Mouse (Mus musculus) gastrocnemius, postnatal 4 days (tissue): Measurements from ENCODE around the gene 3110009E18Rik. TPM values are rescaled to one million over a fixed set of nuclear protein-coding genes. Genes with fewer than 3 reads are reported as not detected.

ENCODE experiments used
- DNase-seq, 2 experiments: peaks; one replicate each; pipeline ENCODE4 v3.0.0; 2021 to 2022; ENCODE audit warnings: low spot score in 2 of 2, mixed read lengths in 2 of 2
- total RNA-seq, 2 experiments: library from RNA; stranded (reverse); gene quantifications; 2 replicates each; pipeline ENCODE4 v1.2.3; 2021

The 3110009E18Rik gene
- total RNA-seq, 2 experiments from 2014 or later, result 5.5 to 9.0 TPM

DNA sequence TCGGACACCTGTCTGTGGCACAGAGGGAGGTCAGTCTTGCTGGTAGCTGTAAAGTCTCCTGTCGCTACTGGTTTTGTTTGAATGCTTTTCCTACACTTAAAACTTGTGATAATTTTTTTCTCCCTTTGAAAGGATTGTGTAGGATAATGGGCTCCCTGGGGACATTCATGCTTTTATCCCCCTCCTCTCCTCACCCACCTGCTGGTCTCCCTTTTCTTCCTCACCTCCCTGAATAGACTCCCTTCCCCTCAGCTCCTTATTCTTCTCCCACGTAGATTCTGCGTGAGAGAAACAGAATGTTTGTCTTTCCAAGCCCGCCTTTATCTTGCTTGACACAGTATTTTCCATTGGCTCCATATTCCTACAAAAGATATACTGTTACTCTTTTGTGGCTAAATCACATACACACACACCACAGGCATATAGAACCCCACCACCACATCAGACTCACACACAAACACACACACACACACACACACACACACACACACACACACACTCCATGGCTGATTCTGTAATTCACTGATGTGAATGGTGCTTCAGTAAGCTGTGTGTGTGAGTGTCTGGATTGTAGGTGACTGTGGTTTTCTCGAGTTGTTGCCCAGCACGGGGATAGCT is 18.0 kb downstream of the 3110009E18Rik start:
- no peak for DNase-seq

DNA sequence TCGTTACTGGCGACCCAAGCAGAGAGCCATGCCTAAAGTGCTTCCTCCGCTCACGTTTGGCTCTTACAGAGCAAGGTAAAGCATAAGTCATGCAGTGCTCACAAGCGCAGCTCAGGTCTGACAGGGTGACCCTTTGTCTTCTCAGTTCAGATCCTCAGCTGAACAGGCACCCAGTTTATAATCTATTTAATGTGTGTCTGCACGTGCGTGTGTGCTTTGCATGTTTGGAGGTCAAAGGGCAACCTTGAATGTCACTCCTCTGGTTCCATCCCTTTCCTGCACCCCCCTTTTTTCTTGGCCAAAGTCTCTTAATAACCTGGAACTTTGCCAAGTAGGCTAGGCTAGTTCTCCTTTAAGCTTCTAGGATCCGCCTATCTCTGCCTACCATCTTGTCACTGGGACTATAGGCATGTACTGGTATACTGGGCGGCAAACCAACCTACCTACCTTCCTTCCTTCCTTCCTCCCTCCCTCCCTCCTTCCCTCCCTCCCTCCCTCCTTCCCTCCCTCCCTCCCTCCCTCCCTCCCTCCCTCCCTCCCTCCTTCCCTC is 19.2 kb downstream of the 3110009E18Rik start:
- DNase-seq, result no peak

DNA sequence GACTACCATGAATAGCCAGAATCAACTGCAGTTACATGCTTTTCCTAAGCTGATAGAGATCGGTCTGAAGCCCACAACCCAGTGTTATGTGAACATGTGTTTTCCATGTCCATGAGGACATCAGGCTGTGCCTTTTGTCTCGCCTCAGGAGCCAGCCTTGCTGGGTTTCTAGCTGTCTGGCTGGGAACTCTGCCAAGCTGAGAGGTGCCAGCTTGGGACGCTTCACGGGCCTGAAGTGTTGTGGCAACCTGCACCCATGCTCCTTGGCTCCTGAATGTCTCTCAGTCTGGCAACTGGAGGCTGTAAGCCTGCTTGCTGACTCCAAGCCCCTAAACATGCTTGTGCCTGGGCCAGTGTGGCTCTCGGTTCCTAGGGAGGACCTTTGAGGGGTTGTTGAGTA is 21.6 kb downstream of the 3110009E18Rik start:
- peak in 1 of 2 experiments; percentile 27 for DNase-seq

DNA sequence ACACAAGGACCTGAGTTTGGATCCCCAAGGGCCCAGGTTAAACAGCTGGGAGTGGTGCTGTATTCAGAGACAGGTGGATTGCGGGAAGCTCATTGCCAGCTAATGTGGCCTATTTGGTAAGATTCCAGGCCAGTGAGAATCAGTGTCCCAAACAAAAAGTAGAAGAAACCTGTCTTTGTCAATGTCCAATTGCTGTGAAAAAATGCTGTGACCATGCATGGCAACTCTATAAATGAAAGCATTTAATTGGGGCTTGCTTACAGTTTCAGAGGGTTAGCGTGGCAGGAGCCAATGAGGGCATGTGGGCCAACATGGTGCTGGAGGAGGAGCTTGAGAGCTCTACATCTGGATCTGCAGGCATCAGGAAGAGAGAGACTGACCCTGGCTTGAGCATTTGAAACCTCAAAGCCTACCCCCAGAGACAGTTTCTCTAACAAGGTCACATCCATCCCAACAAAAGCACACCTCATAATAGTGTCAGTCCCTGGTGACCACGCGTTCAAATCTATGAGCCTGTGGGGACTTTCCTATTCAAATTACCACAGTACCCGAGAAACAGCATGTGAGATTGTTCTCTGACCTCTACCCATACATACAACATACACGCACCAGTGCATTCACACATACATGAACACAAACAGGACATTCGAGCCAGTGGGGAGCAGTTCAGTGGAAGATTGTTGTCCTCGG is 24.7 kb downstream of the 3110009E18Rik start:
- DNase-seq, result no peak

DNA sequence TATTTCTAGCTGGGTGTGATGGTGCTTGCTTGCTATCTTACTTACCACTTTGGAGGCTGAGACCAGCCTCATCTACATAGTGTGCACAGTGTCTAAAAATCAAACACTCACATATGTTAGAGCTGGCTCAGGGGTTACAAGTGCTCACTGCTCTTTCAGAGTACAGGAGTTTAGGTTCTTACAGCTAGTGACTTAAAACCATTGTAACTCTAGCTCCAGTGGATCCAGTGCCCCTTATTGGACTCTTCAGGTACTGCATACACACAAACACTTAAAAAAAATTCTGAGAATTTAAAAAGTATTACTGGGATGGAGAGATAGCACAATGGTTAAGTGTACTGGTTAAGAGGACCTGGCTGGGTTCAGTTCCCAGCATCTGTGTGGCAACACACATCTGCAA is 26.0 kb downstream of the 3110009E18Rik start:
- DNase-seq, result no peak

DNA sequence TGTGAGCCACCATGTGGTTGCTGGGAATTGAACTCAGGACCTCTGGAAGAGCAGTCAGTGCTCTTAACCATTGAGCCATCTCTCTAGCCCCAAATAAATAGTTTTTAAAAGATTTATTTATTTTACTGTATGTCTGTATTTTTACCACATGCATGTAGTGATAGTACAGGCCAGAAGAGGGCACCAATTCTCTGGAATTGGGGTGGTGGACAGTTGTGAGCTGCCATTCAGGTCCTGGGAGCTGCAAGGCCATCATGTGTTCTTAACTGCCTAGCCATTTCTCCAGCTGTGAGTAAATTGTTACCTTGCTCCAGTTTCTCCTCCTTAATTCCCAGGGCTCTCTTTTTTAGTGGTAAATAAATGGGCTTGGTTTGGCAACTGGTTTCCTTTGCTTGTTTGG is 33.2 kb downstream of the 3110009E18Rik start:
- DNase-seq, result peak in 1 of 2 experiments; percentile 18

DNA sequence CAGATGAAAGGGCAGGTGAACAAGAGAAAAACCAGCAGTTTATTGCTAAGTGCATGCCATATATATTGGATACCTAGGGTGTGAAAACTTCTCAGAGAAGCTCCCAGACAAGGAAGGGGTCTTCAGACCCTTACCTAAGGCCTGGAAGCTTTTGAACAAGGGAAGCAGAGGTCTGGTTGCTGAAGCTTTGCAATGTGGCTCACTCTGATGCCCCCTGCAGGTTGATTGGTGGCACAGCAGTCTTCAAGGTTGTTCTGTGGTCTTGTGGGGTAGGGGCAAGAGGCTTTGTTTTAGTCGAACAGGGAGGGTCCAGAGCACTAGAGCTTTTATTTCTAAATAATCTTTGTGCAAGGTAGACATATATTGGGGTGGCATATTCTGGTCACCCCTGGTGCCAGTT is 34.3 kb downstream of the 3110009E18Rik start:
- DNase-seq, result no peak

DNA sequence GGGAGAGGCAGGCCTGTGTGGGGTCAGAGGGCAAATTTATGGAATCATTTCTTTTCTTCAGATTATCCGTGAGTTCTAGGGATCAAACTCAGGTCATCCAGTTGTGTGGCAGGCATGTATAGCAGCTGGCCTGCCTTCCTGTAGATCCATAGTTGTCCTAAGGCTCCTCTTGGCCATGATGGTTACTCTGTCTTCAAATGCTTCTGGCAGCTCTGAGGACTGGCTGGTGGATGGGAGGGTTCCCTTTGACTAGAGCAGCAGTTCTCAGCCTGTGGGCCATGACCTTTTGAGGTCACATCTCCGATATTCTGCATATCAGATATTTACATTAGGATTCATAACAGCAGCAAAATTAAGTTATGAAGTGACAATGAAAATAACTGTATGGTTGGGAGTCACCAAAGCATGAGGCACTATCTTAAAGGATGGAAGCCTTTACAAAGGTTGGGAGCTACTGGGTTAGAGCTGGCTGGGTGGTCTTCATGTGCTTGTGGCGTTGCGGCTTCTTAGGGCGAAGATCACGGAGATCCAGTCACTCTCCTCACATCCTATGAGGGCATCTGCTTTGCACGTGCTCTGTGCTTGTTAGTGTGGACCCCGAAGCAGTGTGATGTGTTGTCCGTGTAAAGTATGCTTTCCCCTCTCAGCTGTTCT is 37.6 kb downstream of the 3110009E18Rik start:
- DNase-seq, result no peak

DNA sequence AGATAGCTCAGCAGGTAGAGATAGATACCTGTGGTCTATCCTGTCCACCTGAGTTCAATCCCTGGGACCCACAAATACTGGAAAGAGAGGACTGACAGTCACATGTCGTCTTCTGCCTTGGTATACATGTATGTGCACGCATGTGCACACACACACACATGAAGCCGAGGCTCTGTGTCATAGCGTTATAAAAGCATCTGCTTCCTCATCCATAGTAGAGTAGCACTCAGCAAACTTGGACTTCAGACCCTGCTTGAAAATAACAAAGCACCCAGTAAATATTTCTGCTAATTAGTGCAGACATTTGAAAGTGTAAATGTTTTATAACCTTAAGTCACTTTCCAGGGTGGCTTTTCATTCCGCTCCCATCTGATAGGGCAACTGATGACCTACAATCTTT is 40.5 kb downstream of the 3110009E18Rik start:
- DNase-seq, result no peak

DNA sequence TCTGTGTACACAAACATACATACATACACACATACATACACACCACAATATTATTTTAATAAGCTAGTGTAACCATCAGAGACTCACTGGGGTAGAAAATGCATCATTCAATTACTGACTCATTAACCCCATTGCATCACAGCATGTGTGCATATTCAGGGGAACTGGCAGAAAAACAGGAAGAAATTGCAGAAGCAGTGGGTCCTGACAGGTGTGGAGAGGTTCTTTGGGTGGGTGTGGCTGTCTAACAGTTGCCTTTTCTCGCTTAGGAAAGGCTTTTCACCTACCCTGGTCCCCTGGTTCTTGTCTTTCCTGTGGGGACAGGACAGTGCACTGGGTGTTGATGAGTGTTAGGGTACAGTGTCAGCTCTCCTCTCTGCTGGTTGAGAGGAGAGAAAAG is 41.6 kb downstream of the 3110009E18Rik start:
- no peak for DNase-seq

DNA sequence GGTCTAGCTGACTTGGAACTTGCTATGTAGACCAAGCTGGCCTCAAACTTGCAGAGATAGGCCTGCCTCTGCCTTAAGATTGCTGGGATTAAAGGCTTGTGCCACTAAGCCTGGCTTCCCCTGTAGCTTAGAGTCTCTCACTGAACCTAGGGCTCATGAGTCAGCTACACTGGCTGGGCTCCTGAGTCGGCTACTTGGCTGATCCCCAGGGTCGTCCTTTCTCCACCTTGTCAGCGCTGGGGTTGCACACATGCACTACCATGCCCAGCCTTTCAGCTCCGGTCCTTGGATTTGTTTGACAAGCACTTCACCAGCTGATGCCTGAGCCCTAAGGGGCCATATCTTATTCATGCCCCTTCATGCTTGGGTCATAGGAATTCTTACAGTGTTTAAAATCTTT is 47.0 kb downstream of the 3110009E18Rik start:
- no peak for DNase-seq

DNA sequence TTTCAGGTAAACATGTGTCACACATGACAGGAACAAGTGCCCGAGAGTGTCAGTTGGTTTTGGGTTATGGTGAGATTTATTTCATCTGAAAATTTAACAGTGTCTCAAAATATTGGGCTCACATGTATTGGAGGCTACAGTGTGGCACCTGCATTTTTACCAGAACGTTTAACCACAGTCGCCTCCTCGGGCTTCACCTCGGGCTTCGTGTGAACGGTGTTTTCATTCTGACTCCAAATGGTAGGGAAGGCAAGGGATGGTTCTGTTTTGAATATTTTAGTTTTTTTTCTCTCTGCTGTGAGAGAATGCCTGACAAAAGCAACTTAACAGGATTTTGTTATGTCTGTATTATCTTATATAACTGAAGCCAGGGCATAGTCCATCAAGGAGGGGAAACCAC is 47.7 kb downstream of the 3110009E18Rik start:
- no peak for DNase-seq

DNA sequence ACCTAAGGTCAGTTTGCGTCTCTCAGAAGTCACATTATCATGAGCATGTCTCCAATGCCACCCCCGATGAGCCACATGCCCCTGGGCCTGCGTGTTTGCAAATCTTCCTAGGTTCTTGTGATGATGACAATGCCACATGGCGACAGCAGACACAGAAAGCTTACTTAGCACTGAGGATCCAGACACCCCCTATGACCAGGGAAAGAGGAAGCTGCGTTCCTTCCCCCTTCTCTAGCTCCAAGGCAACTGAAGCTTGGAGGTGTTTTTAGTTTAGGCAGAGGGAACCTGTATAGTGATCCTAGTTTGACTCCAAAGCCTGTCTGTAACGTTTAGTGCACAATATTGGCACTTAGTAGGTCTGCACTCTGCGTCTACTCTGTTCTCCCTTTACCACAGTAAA is 49.3 kb downstream of the 3110009E18Rik start:
- DNase-seq, result no peak

DNA sequence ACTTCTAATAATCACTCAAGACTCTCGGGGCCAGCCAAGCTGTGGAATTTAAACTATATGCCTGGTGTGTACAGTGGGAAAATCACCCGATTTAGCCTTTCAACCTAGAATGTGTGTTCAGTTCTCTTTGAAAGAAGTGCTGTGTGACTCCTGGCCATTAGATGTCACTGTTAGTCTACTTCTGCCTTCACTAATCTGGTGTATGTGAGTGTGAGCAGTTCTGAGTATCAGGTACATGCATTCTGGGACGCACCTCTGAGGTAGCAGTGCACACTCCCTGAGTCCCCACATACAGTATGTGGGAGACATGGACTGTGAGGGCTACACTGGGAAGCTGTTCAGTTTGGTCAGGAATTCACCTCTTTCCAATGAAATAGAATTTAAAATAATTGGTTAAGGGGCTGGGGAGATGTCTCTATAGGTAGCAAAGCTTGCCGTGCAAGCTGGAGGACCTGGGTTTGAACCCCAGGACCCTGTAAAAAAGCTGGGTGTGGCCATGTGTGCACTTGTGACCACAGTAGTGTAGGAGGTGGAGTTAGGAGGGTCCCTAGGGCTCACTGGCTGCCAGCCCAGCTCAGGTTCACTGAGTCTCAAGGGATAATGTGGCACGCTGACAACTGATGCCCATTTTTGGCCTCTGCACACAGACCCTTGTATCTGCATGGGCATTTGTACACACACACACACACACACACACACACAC is 51.0 kb downstream of the 3110009E18Rik start:
- DNase-seq, result no peak

DNA sequence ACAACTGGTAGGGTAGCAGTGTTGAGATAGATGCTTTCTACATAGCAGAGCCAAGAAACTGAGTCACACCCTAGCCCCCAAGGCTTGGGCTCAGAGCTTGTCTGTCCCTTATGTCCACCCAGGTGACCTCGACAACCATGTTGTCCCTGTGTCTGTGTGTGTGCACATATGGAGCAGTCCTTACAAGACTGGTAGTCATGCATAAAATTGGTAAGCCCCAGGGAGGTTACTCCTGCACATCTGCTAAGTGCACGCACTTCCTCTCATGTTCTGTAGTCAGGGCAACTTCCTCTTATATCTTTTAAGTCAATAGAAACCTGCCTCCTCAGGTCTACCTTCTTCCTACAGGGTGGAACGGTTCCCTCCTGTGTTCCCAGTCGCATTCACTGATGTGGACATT is 54.0 kb downstream of the 3110009E18Rik start:
- DNase-seq, result no peak

DNA sequence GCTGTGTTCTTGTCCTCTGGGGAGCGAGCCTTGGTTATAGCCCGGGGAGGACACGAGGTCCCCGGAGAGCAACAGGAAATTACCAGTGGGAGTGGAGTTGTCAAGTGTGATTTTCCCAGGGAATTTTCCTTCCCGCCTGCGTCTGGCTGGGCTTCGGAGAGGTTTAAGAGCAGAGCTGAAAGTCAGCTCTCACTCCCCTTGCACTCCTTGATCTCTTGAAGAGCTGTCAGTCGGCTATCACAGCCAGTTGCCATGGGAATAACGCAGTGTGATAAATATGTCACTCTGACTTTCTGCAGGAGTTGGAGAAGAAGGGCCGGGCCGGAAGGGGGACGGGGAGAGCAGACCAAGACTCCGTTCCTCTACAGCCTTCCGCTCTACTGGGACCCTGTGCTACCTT is 55.3 kb downstream of the 3110009E18Rik start:
- no peak for DNase-seq

DNA sequence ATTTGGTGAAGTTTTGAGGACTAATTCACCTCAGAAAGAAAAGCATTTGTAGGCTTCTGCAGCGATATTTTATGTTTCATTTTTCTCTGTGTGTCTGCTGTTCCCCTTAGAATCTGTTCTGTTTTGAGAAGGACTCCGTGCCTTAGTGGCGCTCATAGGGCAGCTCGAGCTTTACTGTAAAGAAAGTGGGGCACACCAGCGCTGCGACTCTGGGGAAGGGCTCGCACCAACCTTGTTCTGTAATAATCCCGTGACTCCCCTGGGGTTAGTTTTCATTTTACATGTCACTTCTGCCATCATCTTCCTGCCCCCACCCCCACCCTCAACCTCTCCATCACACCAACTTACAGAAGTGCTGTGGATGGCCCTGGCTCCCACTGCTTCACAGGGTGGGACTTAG is 56.2 kb downstream of the 3110009E18Rik start:
- no peak for DNase-seq

DNA sequence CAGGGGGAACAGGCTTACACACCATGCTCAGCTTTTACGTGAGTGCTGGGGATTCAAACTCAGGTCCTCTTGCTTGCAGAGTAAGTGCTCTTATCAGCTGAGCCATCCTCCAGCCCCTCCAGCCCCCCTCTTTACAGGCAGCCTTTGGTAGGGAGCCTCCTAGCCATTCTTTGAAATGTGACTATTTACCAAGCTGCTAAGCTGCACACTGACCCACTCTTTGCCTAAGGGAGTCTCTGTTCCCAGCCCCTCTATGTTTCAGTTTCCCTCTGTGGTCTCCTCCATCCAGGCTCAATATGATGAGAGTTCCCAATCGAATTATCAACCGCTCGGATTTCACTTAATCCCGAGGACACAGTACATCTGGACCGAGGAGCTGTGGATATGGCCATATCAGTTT is 65.2 kb downstream of the 3110009E18Rik start:
- DNase-seq, result no peak

DNA sequence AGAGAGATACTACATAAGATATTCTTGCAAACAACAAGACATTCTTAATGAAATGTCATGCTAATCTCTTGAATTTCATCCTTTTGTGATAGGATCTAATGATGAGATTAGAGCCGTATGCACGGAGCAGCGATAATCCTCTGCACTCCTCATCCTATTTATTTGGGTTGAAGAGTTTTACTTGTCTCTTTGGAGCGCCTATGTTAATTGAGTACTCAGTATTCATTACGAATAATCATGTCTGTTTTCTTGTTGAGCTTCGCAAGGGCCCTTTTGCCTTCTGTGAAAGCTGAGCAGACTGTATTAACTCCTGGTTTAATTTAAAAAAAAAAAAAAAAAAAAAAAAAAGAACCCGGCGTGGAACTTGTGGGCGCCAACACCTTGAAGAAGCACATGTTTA is 65.7 kb downstream of the 3110009E18Rik start:
- DNase-seq, result no peak

DNA sequence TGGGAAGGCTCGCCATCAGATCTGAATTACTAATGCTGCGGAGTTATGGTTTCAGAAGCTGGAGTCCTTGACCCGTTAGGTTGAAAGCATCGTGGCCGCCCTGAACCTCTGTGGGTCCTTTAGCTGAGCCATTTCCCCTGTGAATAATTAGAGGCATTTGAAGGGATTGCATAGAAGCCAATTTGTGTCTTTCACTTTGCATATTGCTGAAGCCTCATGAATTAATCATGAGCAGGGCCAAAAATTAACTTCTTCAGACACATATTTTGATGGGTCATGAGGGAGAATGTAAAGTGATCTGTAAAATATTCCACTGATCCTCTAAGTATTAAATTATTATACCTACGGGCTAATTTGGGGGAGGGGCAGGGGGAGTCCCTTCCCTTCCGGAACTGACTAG is 66.1 kb downstream of the 3110009E18Rik start:
- no peak for DNase-seq

DNA sequence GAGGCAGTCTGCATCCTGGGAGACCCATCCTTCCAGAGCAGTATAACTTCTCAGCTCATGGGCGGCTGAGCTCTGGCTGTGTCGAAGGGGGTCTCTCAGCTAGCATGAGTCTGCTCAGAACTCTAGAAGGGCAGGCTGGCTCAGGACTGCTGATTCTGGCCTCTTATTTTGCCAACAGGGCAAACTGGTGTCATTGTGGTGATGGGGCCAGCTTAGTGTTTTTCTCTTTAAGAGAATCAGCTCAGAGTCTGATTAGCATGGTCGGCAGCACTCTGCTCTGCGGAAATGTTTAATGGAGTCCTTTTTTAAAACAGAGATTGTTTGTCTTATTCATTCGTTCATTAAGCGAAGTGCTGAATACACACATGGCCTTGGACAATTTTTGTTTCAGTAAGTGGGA is 68.2 kb downstream of the 3110009E18Rik start:
- no peak for DNase-seq

DNA sequence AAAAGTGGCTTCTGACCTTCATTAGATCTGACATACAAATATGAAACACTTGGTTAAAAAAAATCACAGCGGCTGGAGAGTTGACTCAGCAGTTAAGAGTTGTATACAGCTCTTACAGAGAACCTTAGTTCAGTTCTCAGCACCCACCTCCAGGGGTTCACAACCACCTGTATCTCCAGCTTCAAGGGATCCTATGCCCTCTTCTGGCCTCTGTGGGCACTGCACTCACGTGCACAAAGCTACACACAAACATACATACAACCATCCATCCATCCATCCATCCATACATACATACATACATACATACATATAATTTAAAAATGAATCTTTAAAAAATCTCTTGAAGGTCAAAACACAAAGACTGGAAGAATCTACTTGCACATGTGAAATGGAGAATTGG is 69.3 kb downstream of the 3110009E18Rik start:
- DNase-seq, result no peak
